Mouse (Mus musculus): ENCODE measurements around the gene Arpc1b. TPM values are rescaled to one million over a fixed set of nuclear protein-coding genes. Genes with fewer than 3 reads are reported as not detected.

The Arpc1b gene
- polyA plus RNA-seq, 1 experiment from 2014 or later, result 95.4 TPM

DNA sequence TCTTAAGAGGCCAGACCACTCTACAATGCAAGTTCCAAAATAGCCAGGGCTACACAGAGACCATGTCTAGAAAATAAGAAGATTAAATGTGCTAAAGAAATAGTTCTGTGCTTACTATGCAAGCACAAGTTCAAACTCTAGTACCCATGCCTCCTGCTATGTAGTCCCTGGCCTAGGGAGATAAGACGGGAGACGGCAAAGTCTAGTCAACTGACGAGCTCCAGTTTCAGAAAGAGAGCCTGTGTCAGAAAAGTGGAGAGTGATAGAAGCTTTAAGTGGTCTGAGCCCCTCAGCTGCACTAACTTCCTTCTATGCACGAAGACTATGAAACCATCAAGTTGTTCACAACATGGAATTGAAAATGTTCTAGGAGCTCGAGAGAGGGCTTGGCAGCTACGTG, 35.3 kb downstream of the Arpc1b start:
- Histone ChIP-seq H3K36me3 (ENCODE audit: control insufficient read depth, insufficient read depth, low read length) (peaks cover 60% of the 10 kb centered on the region), H3K4me2 (no peak overlapping the region), H3K9me3 (replicated peaks; ENCODE audit: control insufficient read depth, low read length) (no peaks in the 10 kb centered on the region), H3K27ac (ENCODE audit: low read depth, low read length) (no peak overlapping the region; the same call in 1 of the 2 replicates), H3K27me3 (ENCODE audit: control insufficient read depth, insufficient read depth, low read length) (no peaks in the 10 kb centered on the region), H3K9ac (ENCODE audit: low read depth, low read length) (no peak overlapping the region), H3K4me3 (ENCODE audit: low read depth, low read length) (no peak overlapping the region), H3K4me1 (ENCODE audit: control insufficient read depth, insufficient read depth, low read length) (no peaks in the 10 kb centered on the region)
- ATAC-seq (replicated peaks; ENCODE audit: insufficient number of reproducible peaks, low FRiP score, low TSS enrichment), result 0 out of 2 replicates have a peak, but pooled peaks have one; percentile 20
- WGBS (ENCODE audit: insufficient replicate concordance), result 65% methylated on average over 6 of the region's 6 CpGs

DNA sequence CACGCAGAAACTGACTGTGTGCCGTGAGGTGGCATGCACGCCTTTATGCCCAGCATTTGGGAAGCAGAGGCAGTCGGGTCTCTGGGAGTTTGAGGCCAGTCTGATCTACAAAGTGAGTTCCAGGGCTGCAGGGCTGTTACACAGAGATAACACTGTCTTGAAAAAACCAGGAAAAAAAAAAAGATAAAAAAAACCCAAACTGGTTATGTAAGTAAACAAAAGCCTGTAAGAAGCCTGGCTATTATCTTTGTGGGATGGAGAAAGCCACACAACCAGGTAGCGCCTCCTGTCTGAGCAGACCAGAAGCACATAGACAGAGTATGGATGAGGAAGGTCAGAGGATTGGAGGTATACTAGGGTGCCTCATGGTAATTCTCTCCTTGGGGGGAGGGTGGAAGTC, 38.7 kb downstream of the Arpc1b start:
- Histone ChIP-seq H3K36me3 (ENCODE audit: control insufficient read depth, insufficient read depth, low read length) (peaks cover 46% of the 10 kb centered on the region), H3K9me3 (replicated peaks; ENCODE audit: control insufficient read depth, low read length) (no peaks in the 10 kb centered on the region), H3K4me3 (ENCODE audit: low read depth, low read length) (no peak overlapping the region), H3K4me2 (no peak overlapping the region), H3K27ac (ENCODE audit: low read depth, low read length) (peak overlapping the region; percentile 57; the same call in 1 of the 2 replicates), H3K4me1 (ENCODE audit: control insufficient read depth, insufficient read depth, low read length) (no peaks in the 10 kb centered on the region), H3K27me3 (ENCODE audit: control insufficient read depth, insufficient read depth, low read length) (no peaks in the 10 kb centered on the region), H3K9ac (ENCODE audit: low read depth, low read length) (no peak overlapping the region)
- WGBS (ENCODE audit: insufficient replicate concordance), result 76% methylated on average over 5 of the region's 5 CpGs
- ATAC-seq (replicated peaks; ENCODE audit: insufficient number of reproducible peaks, low FRiP score, low TSS enrichment), result no peak

DNA sequence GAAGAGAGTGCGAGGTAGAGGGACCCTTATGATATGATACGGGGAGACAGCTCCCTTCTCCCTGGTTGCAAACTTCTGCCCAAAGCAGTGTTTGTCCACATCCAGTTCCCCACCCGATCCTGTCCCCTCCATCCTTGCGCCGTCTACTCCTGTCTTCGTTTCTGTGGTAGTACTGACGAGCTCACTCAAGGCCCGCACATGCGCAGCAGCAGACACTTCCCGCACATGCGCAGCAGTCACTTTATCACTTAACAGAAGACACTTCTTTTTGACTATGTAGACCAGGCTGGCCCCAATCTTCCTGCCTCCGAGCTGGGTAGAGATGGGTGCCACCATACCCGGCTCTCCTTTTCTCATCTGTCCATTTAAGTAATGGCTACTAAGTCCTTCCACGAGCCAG, 47.3 kb downstream of the Arpc1b start:
- Histone ChIP-seq H3K9ac (ENCODE audit: low read depth, low read length) (no peak overlapping the region), H3K4me2 (no peak overlapping the region), H3K27me3 (ENCODE audit: control insufficient read depth, insufficient read depth, low read length) (no peaks in the 10 kb centered on the region), H3K27ac (ENCODE audit: low read depth, low read length) (no peak overlapping the region), H3K4me3 (ENCODE audit: low read depth, low read length) (no peak overlapping the region), H3K36me3 (ENCODE audit: control insufficient read depth, insufficient read depth, low read length) (peaks cover 13% of the 10 kb centered on the region), H3K4me1 (ENCODE audit: control insufficient read depth, insufficient read depth, low read length) (peaks cover 13% of the 10 kb centered on the region; the same call in 1 of the 2 replicates), H3K9me3 (replicated peaks; ENCODE audit: control insufficient read depth, low read length) (no peaks in the 10 kb centered on the region)
- ATAC-seq (replicated peaks; ENCODE audit: insufficient number of reproducible peaks, low FRiP score, low TSS enrichment), result no peak
- 93% methylated on average over 14 of the region's 14 CpGs for WGBS (ENCODE audit: insufficient replicate concordance)

GRCm38 (mm10) chr5:145164710-145165109, 50.7 kb downstream of the Arpc1b start:
- WGBS (ENCODE audit: insufficient replicate concordance), result 72% methylated on average over 3 of the region's 3 CpGs
- H3K9ac ChIP-seq (ENCODE audit: low read depth, low read length), result no peak overlapping the region
- H3K27ac ChIP-seq (ENCODE audit: low read depth, low read length), result no peak overlapping the region
- no peaks in the 10 kb centered on the region for H3K27me3 ChIP-seq (ENCODE audit: control insufficient read depth, insufficient read depth, low read length)
- H3K9me3 ChIP-seq (replicated peaks; ENCODE audit: control insufficient read depth, low read length), result no peaks in the 10 kb centered on the region
- H3K36me3 ChIP-seq (ENCODE audit: control insufficient read depth, insufficient read depth, low read length), result peaks cover 4% of the 10 kb centered on the region
- H3K4me2 ChIP-seq, result no peak overlapping the region
- ATAC-seq (replicated peaks; ENCODE audit: insufficient number of reproducible peaks, low FRiP score, low TSS enrichment), result no peak
- no peak overlapping the region for H3K4me3 ChIP-seq (ENCODE audit: low read depth, low read length)
- peaks cover 22% of the 10 kb centered on the region for H3K4me1 ChIP-seq (ENCODE audit: control insufficient read depth, insufficient read depth, low read length)

DNA sequence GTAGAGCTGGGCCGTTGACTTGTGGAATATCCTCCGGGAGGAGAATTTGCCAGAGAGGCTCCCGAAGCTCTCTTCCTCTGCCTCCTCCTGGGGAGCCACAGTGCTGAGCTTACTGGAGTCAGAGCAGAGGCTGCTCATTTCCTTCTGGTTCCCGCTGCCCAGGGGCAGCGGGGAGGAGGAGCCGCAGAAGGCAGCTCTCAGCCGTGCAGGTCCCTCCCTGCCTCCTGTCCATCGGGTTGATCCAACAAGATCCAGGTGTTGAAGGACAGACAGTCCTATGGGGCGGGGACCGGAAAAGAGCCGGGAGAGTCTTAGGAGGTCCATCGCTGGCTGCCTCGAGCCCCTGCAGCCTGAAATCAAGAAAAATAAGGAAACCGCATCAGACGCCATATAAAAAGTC, 51.2 kb downstream of the Arpc1b start:
- WGBS (ENCODE audit: insufficient replicate concordance), result 86% methylated on average over 15 of the region's 15 CpGs
- Histone ChIP-seq H3K27ac (ENCODE audit: low read depth, low read length) (no peak overlapping the region), H3K36me3 (ENCODE audit: control insufficient read depth, insufficient read depth, low read length) (peaks cover 4% of the 10 kb centered on the region), H3K4me2 (no peak overlapping the region), H3K4me1 (ENCODE audit: control insufficient read depth, insufficient read depth, low read length) (peaks cover 22% of the 10 kb centered on the region), H3K4me3 (ENCODE audit: low read depth, low read length) (no peak overlapping the region), H3K9ac (ENCODE audit: low read depth, low read length) (no peak overlapping the region), H3K9me3 (replicated peaks; ENCODE audit: control insufficient read depth, low read length) (no peaks in the 10 kb centered on the region), H3K27me3 (ENCODE audit: control insufficient read depth, insufficient read depth, low read length) (no peaks in the 10 kb centered on the region)
- ATAC-seq (replicated peaks; ENCODE audit: insufficient number of reproducible peaks, low FRiP score, low TSS enrichment), result no peak

DNA sequence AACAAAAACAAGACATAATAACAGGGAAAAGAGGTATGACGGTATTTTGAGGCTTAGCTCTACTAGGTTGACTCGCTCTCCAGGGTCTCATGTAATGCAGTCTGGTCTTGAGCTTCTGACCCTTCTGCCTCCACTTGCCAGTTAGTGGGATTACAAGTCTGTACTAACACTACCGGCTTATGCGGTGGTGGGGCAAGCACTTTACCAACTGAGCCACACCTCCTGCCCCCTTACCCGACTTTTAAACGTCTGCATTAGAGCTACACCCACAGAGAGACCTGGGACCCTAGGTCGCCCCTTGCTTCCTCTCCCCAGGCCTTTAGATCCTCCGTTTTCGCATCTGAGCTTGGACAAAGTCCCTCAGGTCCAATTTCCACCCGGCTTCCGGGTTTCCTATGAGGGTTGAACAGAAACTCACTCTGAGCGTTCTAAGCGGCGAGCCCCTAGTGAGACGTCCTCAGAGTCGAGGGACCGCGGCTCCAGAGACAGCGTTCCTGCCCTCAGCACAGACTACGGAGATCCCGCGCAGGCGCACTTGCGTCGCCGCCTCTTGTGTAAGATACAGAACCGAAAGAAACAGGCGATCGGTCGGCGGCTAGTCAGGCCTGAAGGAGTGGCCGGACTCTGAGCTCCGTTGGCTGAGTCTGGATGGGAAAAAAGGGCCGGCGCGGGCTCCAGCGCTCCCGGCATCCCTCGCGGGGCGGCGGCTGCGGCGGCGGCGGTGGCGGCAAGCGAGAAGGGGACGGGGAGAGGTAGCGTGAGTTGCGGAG, 52.7 kb downstream of the Arpc1b start, which contains the start of the genes Ptcd1 and Cpsf4:
Ptcd1 (minus strand) TSS at position 573 of the 770 bp plus-strand sequence.
Cpsf4 (plus strand) TSS at position 678 of the 770 bp plus-strand sequence.
- no peaks in the 10 kb centered on the region for H3K27me3 ChIP-seq (ENCODE audit: control insufficient read depth, insufficient read depth, low read length)
- peak within 1 kb of the TSS; percentile 92 for H3K9ac ChIP-seq (ENCODE audit: low read depth, low read length)
- peak within 1 kb of the TSS; percentile 95 for H3K4me2 ChIP-seq
- WGBS (ENCODE audit: insufficient replicate concordance), result under 1% methylated on average over 51 of the region's 51 CpGs
- H3K9me3 ChIP-seq (replicated peaks; ENCODE audit: control insufficient read depth, low read length), result no peaks in the 10 kb centered on the region
- peak within 1 kb of the TSS; percentile 95 for H3K4me3 ChIP-seq (ENCODE audit: low read depth, low read length)
- H3K36me3 ChIP-seq (ENCODE audit: control insufficient read depth, insufficient read depth, low read length), result peaks cover 8% of the 10 kb centered on the region
- peak within 1 kb of the TSS; percentile 88 for H3K27ac ChIP-seq (ENCODE audit: low read depth, low read length)
- peaks cover 22% of the 10 kb centered on the region for H3K4me1 ChIP-seq (ENCODE audit: control insufficient read depth, insufficient read depth, low read length)
- peak; percentile 92 for ATAC-seq (replicated peaks; ENCODE audit: insufficient number of reproducible peaks, low FRiP score, low TSS enrichment)

GRCm38 (mm10) chr5:145167306-145167661, 53.3 kb downstream of the Arpc1b start:
- WGBS (ENCODE audit: insufficient replicate concordance), result 0% methylated on average over 26 of the region's 28 CpGs
- Histone ChIP-seq H3K27me3 (ENCODE audit: control insufficient read depth, insufficient read depth, low read length) (no peaks in the 10 kb centered on the region), H3K27ac (ENCODE audit: low read depth, low read length) (peak overlapping the region; percentile 77), H3K36me3 (ENCODE audit: control insufficient read depth, insufficient read depth, low read length) (peaks cover 12% of the 10 kb centered on the region), H3K4me2 (peak overlapping the region; percentile 95), H3K9ac (ENCODE audit: low read depth, low read length) (peak overlapping the region; percentile 92), H3K4me3 (ENCODE audit: low read depth, low read length) (peak overlapping the region; percentile 95), H3K4me1 (ENCODE audit: control insufficient read depth, insufficient read depth, low read length) (peaks cover 22% of the 10 kb centered on the region), H3K9me3 (replicated peaks; ENCODE audit: control insufficient read depth, low read length) (no peaks in the 10 kb centered on the region)
- ATAC-seq (replicated peaks; ENCODE audit: insufficient number of reproducible peaks, low FRiP score, low TSS enrichment), result peak; percentile 40

GRCm38 (mm10) chr5:145178461-145178980, 64.5 kb downstream of the Arpc1b start:
- H3K9me3 ChIP-seq (replicated peaks; ENCODE audit: control insufficient read depth, low read length), result no peaks in the 10 kb centered on the region
- H3K9ac ChIP-seq (ENCODE audit: low read depth, low read length), result no peak overlapping the region
- WGBS (ENCODE audit: insufficient replicate concordance), result 85% methylated on average over 18 of the region's 18 CpGs
- no peak overlapping the region for H3K27ac ChIP-seq (ENCODE audit: low read depth, low read length)
- no peak overlapping the region for H3K4me3 ChIP-seq (ENCODE audit: low read depth, low read length)
- no peak for ATAC-seq (replicated peaks; ENCODE audit: insufficient number of reproducible peaks, low FRiP score, low TSS enrichment)
- H3K36me3 ChIP-seq (ENCODE audit: control insufficient read depth, insufficient read depth, low read length), result peaks cover 55% of the 10 kb centered on the region
- H3K4me1 ChIP-seq (ENCODE audit: control insufficient read depth, insufficient read depth, low read length), result 0 out of 2 replicates have a peak, but pooled peaks cover 2% of the 10 kb centered on the region
- no peaks in the 10 kb centered on the region for H3K27me3 ChIP-seq (ENCODE audit: control insufficient read depth, insufficient read depth, low read length)
- no peak overlapping the region for H3K4me2 ChIP-seq

Measured in heart, embryonic 11.5 days (tissue).